Mouse (Mus musculus): ENCODE data around the gene Gm20458. TPM values are rescaled to one million over a fixed set of nuclear protein-coding genes. Genes with fewer than 3 reads are reported as not detected.
A peak's percentile ranks its signal among the peaks of the same experiment; 100 is the strongest.

Gm20458 gene
- polyA plus RNA-seq, 1 experiment from 2014 or later, result 12.5 TPM

- Histone ChIP-seq H3K27ac (replicated peaks; ENCODE audit: low read depth, low read length) (no peak overlapping the region), H3K4me3 (ENCODE audit: low read depth, low read length) (no peak overlapping the region), H3K27me3 (replicated peaks; ENCODE audit: control insufficient read depth, insufficient read depth, low read length) (no peaks in the 10 kb centered on the region), H3K4me2 (ENCODE audit: low read depth, low read length) (no peak overlapping the region), H3K9ac (ENCODE audit: low read depth, low read length) (no peak overlapping the region), H3K9me3 (ENCODE audit: control insufficient read depth, low read length) (no peaks in the 10 kb centered on the region), H3K36me3 (ENCODE audit: control insufficient read depth, insufficient read depth, low read length) (peaks cover 30% of the 10 kb centered on the region; the same call in 1 of the 2 replicates), H3K4me1 (ENCODE audit: control insufficient read depth, insufficient read depth, low read length) (peaks cover 5% of the 10 kb centered on the region; the same call in 1 of the 2 replicates)
- ATAC-seq (ENCODE audit: low read depth), result no peak
- DNase-seq (ENCODE audit: low spot score), result no peak
Measured at GRCm38 (mm10) chr2:164465161-164465560, 4.4 kb downstream of the Gm20458 start.

GRCm38 (mm10) chr2:164466787-164467186, 6.0 kb downstream of the Gm20458 start:
- peaks cover 5% of the 10 kb centered on the region; the same call in 1 of the 2 replicates for H3K4me1 ChIP-seq (ENCODE audit: control insufficient read depth, insufficient read depth, low read length)
- no peak overlapping the region for H3K27ac ChIP-seq (replicated peaks; ENCODE audit: low read depth, low read length)
- H3K9ac ChIP-seq (ENCODE audit: low read depth, low read length), result no peak overlapping the region
- ATAC-seq (ENCODE audit: low read depth) (no peak), DNase-seq (ENCODE audit: low spot score) (no peak)
- H3K4me3 ChIP-seq (ENCODE audit: low read depth, low read length), result no peak overlapping the region
- no peaks in the 10 kb centered on the region for H3K9me3 ChIP-seq (ENCODE audit: control insufficient read depth, low read length)
- H3K4me2 ChIP-seq (ENCODE audit: low read depth, low read length), result no peak overlapping the region
- WGBS, result 71% methylated on average over 5 of the region's 5 CpGs
- peaks cover 30% of the 10 kb centered on the region; the same call in 1 of the 2 replicates for H3K36me3 ChIP-seq (ENCODE audit: control insufficient read depth, insufficient read depth, low read length)
- H3K27me3 ChIP-seq (replicated peaks; ENCODE audit: control insufficient read depth, insufficient read depth, low read length), result no peaks in the 10 kb centered on the region

GRCm38 (mm10) chr2:164470254-164470653, 9.5 kb downstream of the Gm20458 start:
- no peak overlapping the region for H3K4me2 ChIP-seq (ENCODE audit: low read depth, low read length)
- H3K27me3 ChIP-seq (replicated peaks; ENCODE audit: control insufficient read depth, insufficient read depth, low read length), result no peaks in the 10 kb centered on the region
- H3K36me3 ChIP-seq (ENCODE audit: control insufficient read depth, insufficient read depth, low read length), result peaks cover 11% of the 10 kb centered on the region; the same call in 1 of the 2 replicates
- no peaks in the 10 kb centered on the region for H3K9me3 ChIP-seq (ENCODE audit: control insufficient read depth, low read length)
- H3K4me1 ChIP-seq (ENCODE audit: control insufficient read depth, insufficient read depth, low read length), result no peaks in the 10 kb centered on the region
- no peak overlapping the region for H3K9ac ChIP-seq (ENCODE audit: low read depth, low read length)
- no peak overlapping the region for H3K27ac ChIP-seq (replicated peaks; ENCODE audit: low read depth, low read length)
- ATAC-seq (ENCODE audit: low read depth) (no peak), DNase-seq (ENCODE audit: low spot score) (peak; percentile 70)
- WGBS, result 24% methylated on average over 10 of the region's 10 CpGs
- H3K4me3 ChIP-seq (ENCODE audit: low read depth, low read length), result no peak overlapping the region

- no peak within 1 kb of the TSS for H3K4me2 ChIP-seq (ENCODE audit: low read depth, low read length)
- H3K4me1 ChIP-seq (ENCODE audit: control insufficient read depth, insufficient read depth, low read length), result no peaks in the 10 kb centered on the region
- no peak within 1 kb of the TSS for H3K9ac ChIP-seq (ENCODE audit: low read depth, low read length)
- DNase-seq (ENCODE audit: low spot score), result no peak
- 80% methylated on average over 6 of the region's 6 CpGs for WGBS
- no peak for ATAC-seq (ENCODE audit: low read depth)
- H3K9me3 ChIP-seq (ENCODE audit: control insufficient read depth, low read length), result no peaks in the 10 kb centered on the region
- no peak within 1 kb of the TSS for H3K27ac ChIP-seq (replicated peaks; ENCODE audit: low read depth, low read length)
- H3K4me3 ChIP-seq (ENCODE audit: low read depth, low read length), result no peak within 1 kb of the TSS
- H3K27me3 ChIP-seq (replicated peaks; ENCODE audit: control insufficient read depth, insufficient read depth, low read length), result no peaks in the 10 kb centered on the region
- peaks cover 6% of the 10 kb centered on the region; the same call in 1 of the 2 replicates for H3K36me3 ChIP-seq (ENCODE audit: control insufficient read depth, insufficient read depth, low read length)
Measured at GRCm38 (mm10) chr2:164473624-164474023, 12.9 kb downstream of the Gm20458 start, which contains the start of gene Trp53tg5. TSS of gene Trp53tg5 (minus strand) at chr2:164473724.

- peak within 1 kb of the TSS; percentile 73 for H3K9ac ChIP-seq (ENCODE audit: low read depth, low read length)
- no peak within 1 kb of the TSS for H3K27ac ChIP-seq (replicated peaks; ENCODE audit: low read depth, low read length)
- ATAC-seq (ENCODE audit: low read depth), result peak; percentile 9; the same call in 1 of the 2 replicates
- peak within 1 kb of the TSS; percentile 100 for H3K4me2 ChIP-seq (ENCODE audit: low read depth, low read length)
- no peak for DNase-seq (ENCODE audit: low spot score)
- H3K36me3 ChIP-seq (ENCODE audit: control insufficient read depth, insufficient read depth, low read length), result no peaks in the 10 kb centered on the region
- WGBS, result 3% methylated on average over 18 of the region's 26 CpGs
- H3K9me3 ChIP-seq (ENCODE audit: control insufficient read depth, low read length), result no peaks in the 10 kb centered on the region
- H3K27me3 ChIP-seq (replicated peaks; ENCODE audit: control insufficient read depth, insufficient read depth, low read length), result peaks cover 25% of the 10 kb centered on the region
- H3K4me1 ChIP-seq (ENCODE audit: control insufficient read depth, insufficient read depth, low read length), result peaks cover 8% of the 10 kb centered on the region; the same call in 1 of the 2 replicates
- H3K4me3 ChIP-seq (ENCODE audit: low read depth, low read length), result peak within 1 kb of the TSS; percentile 68
Measured at GRCm38 (mm10) chr2:164485681-164486257, 25.0 kb downstream of the Gm20458 start, which contains the start of gene Dbndd2. TSS of gene Dbndd2 (plus strand) at chr2:164486106.

- Histone ChIP-seq H3K4me2 (ENCODE audit: low read depth, low read length) (peak overlapping the region; percentile 100), H3K27ac (replicated peaks; ENCODE audit: low read depth, low read length) (no peak overlapping the region), H3K9me3 (ENCODE audit: control insufficient read depth, low read length) (no peaks in the 10 kb centered on the region), H3K36me3 (ENCODE audit: control insufficient read depth, insufficient read depth, low read length) (no peaks in the 10 kb centered on the region), H3K9ac (ENCODE audit: low read depth, low read length) (peak overlapping the region; percentile 73), H3K4me3 (ENCODE audit: low read depth, low read length) (peak overlapping the region; percentile 68), H3K4me1 (ENCODE audit: control insufficient read depth, insufficient read depth, low read length) (peaks cover 8% of the 10 kb centered on the region; the same call in 1 of the 2 replicates), H3K27me3 (replicated peaks; ENCODE audit: control insufficient read depth, insufficient read depth, low read length) (peaks cover 25% of the 10 kb centered on the region)
- under 1% methylated on average over 26 of the region's 90 CpGs for WGBS
- peak; percentile 58 for ATAC-seq (ENCODE audit: low read depth)
- DNase-seq (ENCODE audit: low spot score), result peak; percentile 40
Measured at GRCm38 (mm10) chr2:164486258-164487114, 25.7 kb downstream of the Gm20458 start.

- 12% methylated on average over 11 of the region's 11 CpGs for WGBS
Measured at GRCm38 (mm10) chr2:164487115-164487527, 26.4 kb downstream of the Gm20458 start.

GRCm38 (mm10) chr2:164487812-164488211, 27.0 kb downstream of the Gm20458 start:
- H3K4me2 ChIP-seq (ENCODE audit: low read depth, low read length), result no peak overlapping the region
- H3K27me3 ChIP-seq (replicated peaks; ENCODE audit: control insufficient read depth, insufficient read depth, low read length), result peaks cover 25% of the 10 kb centered on the region
- no peaks in the 10 kb centered on the region for H3K9me3 ChIP-seq (ENCODE audit: control insufficient read depth, low read length)
- ATAC-seq (ENCODE audit: low read depth) (no peak), DNase-seq (ENCODE audit: low spot score) (no peak)
- no peaks in the 10 kb centered on the region for H3K36me3 ChIP-seq (ENCODE audit: control insufficient read depth, insufficient read depth, low read length)
- no peak overlapping the region for H3K9ac ChIP-seq (ENCODE audit: low read depth, low read length)
- H3K4me3 ChIP-seq (ENCODE audit: low read depth, low read length), result no peak overlapping the region
- WGBS, result 59% methylated on average over 9 of the region's 9 CpGs
- no peak overlapping the region for H3K27ac ChIP-seq (replicated peaks; ENCODE audit: low read depth, low read length)
- H3K4me1 ChIP-seq (ENCODE audit: control insufficient read depth, insufficient read depth, low read length), result peaks cover 8% of the 10 kb centered on the region; the same call in 1 of the 2 replicates

More at GRCm38 (mm10) chr2:164487115-164487527, 26.4 kb downstream of the Gm20458 start:
- Histone ChIP-seq H3K4me1 (ENCODE audit: control insufficient read depth, insufficient read depth, low read length) (peaks cover 8% of the 10 kb centered on the region; the same call in 1 of the 2 replicates), H3K27me3 (replicated peaks; ENCODE audit: control insufficient read depth, insufficient read depth, low read length) (peaks cover 25% of the 10 kb centered on the region), H3K27ac (replicated peaks; ENCODE audit: low read depth, low read length) (no peak overlapping the region), H3K4me3 (ENCODE audit: low read depth, low read length) (peak overlapping the region; percentile 68), H3K9me3 (ENCODE audit: control insufficient read depth, low read length) (no peaks in the 10 kb centered on the region), H3K9ac (ENCODE audit: low read depth, low read length) (peak overlapping the region; percentile 73), H3K4me2 (ENCODE audit: low read depth, low read length) (peak overlapping the region; percentile 100), H3K36me3 (ENCODE audit: control insufficient read depth, insufficient read depth, low read length) (no peaks in the 10 kb centered on the region)
- DNase-seq (ENCODE audit: low spot score), result no peak
- ATAC-seq (ENCODE audit: low read depth), result peak; percentile 20; the same call in 1 of the 2 replicates

Measured in embryonic facial prominence, embryonic 14.5 days (tissue).